Mouse (Mus musculus) erythroblast, embryonic 14.5 days (primary cell): ENCODE measurements at regions not wholly inside any gene's neighbourhood (a gene's known extent, or its start where the extent isn't known, plus 50 kb on each side); places are given as distances from the start of the nearest gene placed in this dataset.

Experiments used
- GATA1 ChIP-seq: IDR thresholded peaks from 2 replicates; pipeline ENCODE4 v1.6.1; 2012; ENCODE audit warnings: low read length, inconsistent platforms, mixed read lengths
- TAL1 ChIP-seq: IDR thresholded peaks from 3 replicates; pipeline ENCODE4 v1.6.1; 2012; ENCODE audit warnings: low read length, inconsistent platforms, mixed read lengths

DNA sequence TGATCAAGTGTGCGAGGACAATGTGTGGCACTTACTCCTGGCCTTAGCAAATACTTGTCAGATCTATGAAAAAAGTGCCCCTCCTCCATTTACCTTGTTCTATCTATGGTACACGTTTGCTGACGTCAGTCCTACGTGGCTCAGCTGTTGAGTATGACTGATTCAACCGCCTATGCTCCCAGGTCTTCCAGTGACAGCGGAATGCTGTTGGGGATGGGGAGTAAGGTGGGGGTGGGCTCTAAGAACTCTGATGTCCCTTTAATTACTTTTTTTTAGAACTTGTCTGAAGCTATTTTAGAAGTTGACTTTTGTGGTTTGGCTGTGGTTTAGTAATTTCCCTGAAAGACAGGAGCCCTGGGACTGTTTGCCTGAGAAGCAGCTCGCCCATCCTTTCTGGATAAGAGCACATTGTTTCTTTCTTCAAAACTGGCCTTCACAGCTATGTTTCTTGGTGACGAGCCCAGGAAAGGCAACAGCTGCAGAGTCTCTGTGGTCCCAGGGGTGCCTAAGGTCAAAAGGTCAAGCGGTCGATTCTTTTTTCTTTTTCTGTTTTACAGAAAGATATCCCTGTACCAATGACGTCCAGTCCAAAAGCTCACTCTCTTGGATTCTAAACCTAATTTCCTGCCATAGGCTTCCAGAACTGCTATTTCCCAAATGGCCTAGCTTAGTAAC lies 157.5 kb upstream of the Serpine2 start:
- no peak for TF ChIP-seq GATA1
- no peak for TF ChIP-seq TAL1
